Mouse (Mus musculus): ENCODE results near the gene Dlx6. TPM values are rescaled to one million over a fixed set of nuclear protein-coding genes. Genes with fewer than 3 reads are reported as not detected.
A peak's percentile ranks its signal among the peaks of the same experiment; 100 is the strongest.

Dlx6 gene
- polyA plus RNA-seq, 1 experiment from 2014 or later = 0.16 TPM

GRCm38 (mm10) chr6:6852944-6853343 lies 10.2 kb upstream of the Dlx6 start:
- Histone ChIP-seq H3K4me3 (replicated peaks) (no peak overlapping the region), H3K4me1 (replicated peaks) (no peaks in the 10 kb centered on the region), H3K27ac (no peak overlapping the region), H3K36me3 (no peaks in the 10 kb centered on the region), H3K9me3 (no peaks in the 10 kb centered on the region), H3K27me3 (replicated peaks) (peaks cover 78% of the 10 kb centered on the region), H3K9ac (no peak overlapping the region), H3K4me2 (replicated peaks) (no peak overlapping the region)
- WGBS = 21% methylated on average over 3 of the region's 3 CpGs
- no peak for ATAC-seq

GRCm38 (mm10) chr6:6854176-6854575 lies 9.0 kb upstream of the Dlx6 start:
- Histone ChIP-seq H3K9ac (no peak overlapping the region), H3K4me2 (replicated peaks) (no peak overlapping the region), H3K36me3 (no peaks in the 10 kb centered on the region), H3K4me1 (replicated peaks) (no peaks in the 10 kb centered on the region), H3K27me3 (replicated peaks) (peaks cover 81% of the 10 kb centered on the region), H3K9me3 (no peaks in the 10 kb centered on the region), H3K27ac (no peak overlapping the region), H3K4me3 (replicated peaks) (no peak overlapping the region)
- 4% methylated on average over 9 of the region's 9 CpGs for WGBS
- ATAC-seq = no peak

- 2% methylated on average over 25 of the region's 25 CpGs for WGBS
- H3K9ac ChIP-seq = no peak overlapping the region
- no peak overlapping the region for H3K27ac ChIP-seq
- H3K4me1 ChIP-seq (replicated peaks) = peaks cover 4% of the 10 kb centered on the region; the same call in 1 of the 2 replicates
- H3K4me3 ChIP-seq (replicated peaks) = no peak overlapping the region
- no peaks in the 10 kb centered on the region for H3K9me3 ChIP-seq
- no peak for ATAC-seq
- H3K4me2 ChIP-seq (replicated peaks) = no peak overlapping the region
- H3K36me3 ChIP-seq = no peaks in the 10 kb centered on the region
- peaks cover 89% of the 10 kb centered on the region for H3K27me3 ChIP-seq (replicated peaks)
These were observed 8.0 kb upstream of the Dlx6 start for GRCm38 (mm10) chr6:6854902-6855745.

GRCm38 (mm10) chr6:6855746-6856185 lies 7.4 kb upstream of the Dlx6 start:
- H3K9me3 ChIP-seq = no peaks in the 10 kb centered on the region
- peaks cover 9% of the 10 kb centered on the region; the same call in 1 of the 2 replicates for H3K4me1 ChIP-seq (replicated peaks)
- H3K4me3 ChIP-seq (replicated peaks) = no peak overlapping the region
- H3K9ac ChIP-seq = no peak overlapping the region
- H3K4me2 ChIP-seq (replicated peaks) = no peak overlapping the region
- H3K36me3 ChIP-seq = no peaks in the 10 kb centered on the region
- no peak for ATAC-seq
- H3K27me3 ChIP-seq (replicated peaks) = peaks cover 89% of the 10 kb centered on the region
- WGBS = 2% methylated on average over 10 of the region's 10 CpGs
- H3K27ac ChIP-seq = no peak overlapping the region

GRCm38 (mm10) chr6:6856316-6856715 lies 6.8 kb upstream of the Dlx6 start:
- 2% methylated on average over 20 of the region's 20 CpGs for WGBS
- Histone ChIP-seq H3K4me2 (replicated peaks) (no peak overlapping the region), H3K4me3 (replicated peaks) (no peak overlapping the region), H3K9ac (no peak overlapping the region), H3K9me3 (no peaks in the 10 kb centered on the region), H3K27me3 (replicated peaks) (peaks cover 89% of the 10 kb centered on the region), H3K36me3 (no peaks in the 10 kb centered on the region), H3K4me1 (replicated peaks) (peaks cover 11% of the 10 kb centered on the region; the same call in 1 of the 2 replicates), H3K27ac (no peak overlapping the region)
- no peak for ATAC-seq

GRCm38 (mm10) chr6:6856881-6857280 lies 6.3 kb upstream of the Dlx6 start:
- no peak overlapping the region for H3K27ac ChIP-seq
- no peak overlapping the region for H3K9ac ChIP-seq
- H3K27me3 ChIP-seq (replicated peaks) = peaks cover 85% of the 10 kb centered on the region
- no peak overlapping the region for H3K4me3 ChIP-seq (replicated peaks)
- peaks cover 11% of the 10 kb centered on the region; the same call in 1 of the 2 replicates for H3K4me1 ChIP-seq (replicated peaks)
- no peak overlapping the region for H3K4me2 ChIP-seq (replicated peaks)
- WGBS = 6% methylated on average over 4 of the region's 4 CpGs
- no peak for ATAC-seq
- H3K36me3 ChIP-seq = no peaks in the 10 kb centered on the region
- no peaks in the 10 kb centered on the region for H3K9me3 ChIP-seq

GRCm38 (mm10) chr6:6857766-6858165 lies 5.4 kb upstream of the Dlx6 start:
- 11% methylated on average over 2 of the region's 2 CpGs for WGBS
- no peak overlapping the region for H3K4me3 ChIP-seq (replicated peaks)
- H3K9ac ChIP-seq = no peak overlapping the region
- no peak for ATAC-seq
- H3K4me1 ChIP-seq (replicated peaks) = peaks cover 15% of the 10 kb centered on the region
- H3K36me3 ChIP-seq = no peaks in the 10 kb centered on the region
- H3K27ac ChIP-seq = no peak overlapping the region
- peaks cover 84% of the 10 kb centered on the region for H3K27me3 ChIP-seq (replicated peaks)
- H3K4me2 ChIP-seq (replicated peaks) = no peak overlapping the region
- H3K9me3 ChIP-seq = no peaks in the 10 kb centered on the region

GRCm38 (mm10) chr6:6858571-6858970 lies 4.6 kb upstream of the Dlx6 start:
- Histone ChIP-seq H3K4me1 (replicated peaks) (peaks cover 22% of the 10 kb centered on the region), H3K27me3 (replicated peaks) (peaks cover 85% of the 10 kb centered on the region), H3K4me2 (replicated peaks) (no peak overlapping the region), H3K27ac (no peak overlapping the region), H3K9me3 (no peaks in the 10 kb centered on the region), H3K36me3 (no peaks in the 10 kb centered on the region), H3K4me3 (replicated peaks) (no peak overlapping the region), H3K9ac (no peak overlapping the region)
- ATAC-seq = no peak
- 0% methylated on average over 1 of the region's 1 CpGs for WGBS

GRCm38 (mm10) chr6:6859111-6859949 lies 3.8 kb upstream of the Dlx6 start:
- Histone ChIP-seq H3K9me3 (no peaks in the 10 kb centered on the region), H3K27me3 (replicated peaks) (peaks cover 89% of the 10 kb centered on the region), H3K9ac (no peak overlapping the region), H3K4me1 (replicated peaks) (peaks cover 27% of the 10 kb centered on the region), H3K36me3 (no peaks in the 10 kb centered on the region), H3K4me3 (replicated peaks) (no peak overlapping the region), H3K4me2 (replicated peaks) (no peak overlapping the region), H3K27ac (no peak overlapping the region)
- no peak for ATAC-seq
- WGBS = 4% methylated on average over 19 of the region's 19 CpGs

- peaks cover 27% of the 10 kb centered on the region for H3K4me1 ChIP-seq (replicated peaks)
- peaks cover 88% of the 10 kb centered on the region for H3K27me3 ChIP-seq (replicated peaks)
- no peaks in the 10 kb centered on the region for H3K9me3 ChIP-seq
- H3K4me2 ChIP-seq (replicated peaks) = peak overlapping the region; percentile 30; the same call in 1 of the 2 replicates
- no peak overlapping the region for H3K9ac ChIP-seq
- 1% methylated on average over 21 of the region's 21 CpGs for WGBS
- H3K27ac ChIP-seq = no peak overlapping the region
- no peak for ATAC-seq
- no peaks in the 10 kb centered on the region for H3K36me3 ChIP-seq
- H3K4me3 ChIP-seq (replicated peaks) = no peak overlapping the region
These were observed 3.2 kb upstream of the Dlx6 start for GRCm38 (mm10) chr6:6859950-6860410.

- H3K27me3 ChIP-seq (replicated peaks) = peaks cover 88% of the 10 kb centered on the region
- H3K27ac ChIP-seq = no peak overlapping the region
- ATAC-seq = no peak
- no peak overlapping the region for H3K4me3 ChIP-seq (replicated peaks)
- under 1% methylated on average over 33 of the region's 33 CpGs for WGBS
- no peaks in the 10 kb centered on the region for H3K9me3 ChIP-seq
- peak overlapping the region; percentile 30; the same call in 1 of the 2 replicates for H3K4me2 ChIP-seq (replicated peaks)
- no peak overlapping the region for H3K9ac ChIP-seq
- no peaks in the 10 kb centered on the region for H3K36me3 ChIP-seq
- peaks cover 27% of the 10 kb centered on the region for H3K4me1 ChIP-seq (replicated peaks)
These were observed 2.6 kb upstream of the Dlx6 start for GRCm38 (mm10) chr6:6860411-6861085.
